Comparison of ENCODE assay signal across 8 mouse cellular contexts in the genomic region with DNA sequence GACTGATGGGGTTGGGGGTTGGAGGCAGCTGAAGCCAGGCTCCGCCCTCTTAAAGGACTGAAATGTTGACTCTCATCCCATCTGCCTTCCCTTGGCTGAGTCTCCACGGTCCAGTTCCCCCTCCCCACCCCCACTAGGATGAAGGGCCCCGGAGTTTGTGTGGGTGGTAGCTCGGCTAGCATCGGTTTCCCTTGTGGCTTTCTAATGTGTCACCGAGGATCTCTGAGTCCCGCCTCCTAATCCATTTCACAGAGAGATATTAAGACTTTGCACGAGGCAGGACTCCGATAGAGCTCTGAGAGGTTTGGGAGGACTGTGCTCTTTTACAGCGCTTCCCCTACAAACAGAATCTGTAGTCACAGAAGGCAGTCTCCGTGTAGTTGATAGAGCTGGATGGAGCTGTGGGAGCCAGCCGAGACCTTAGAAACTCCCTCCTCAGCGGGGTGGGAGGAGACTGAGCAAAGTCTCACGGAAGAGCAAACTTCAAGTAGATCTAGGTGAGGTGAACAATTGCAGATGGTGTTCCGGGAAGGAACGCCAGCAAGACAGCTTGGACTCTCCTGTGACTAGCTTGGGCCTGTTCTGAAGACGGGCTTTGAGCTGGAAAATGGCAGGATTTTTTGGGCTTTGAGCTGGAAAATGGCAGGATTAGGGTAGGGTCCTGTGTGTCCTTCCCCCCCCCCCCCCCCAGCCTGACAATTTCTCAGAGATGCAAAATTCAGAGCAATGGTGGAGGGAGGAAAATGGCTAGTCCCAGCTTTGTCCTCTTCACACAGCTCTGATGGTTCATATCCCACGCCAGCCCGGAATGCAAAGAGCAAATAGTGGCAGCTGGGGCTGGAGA. TPM values are rescaled to one million over a fixed set of nuclear protein-coding genes. Genes with fewer than 3 reads are reported as not detected.
DNase-seq lines count a peak whose midpoint lies in the region; ATAC-seq and TF ChIP-seq lines count a peak whose summit lies in the region.

A gene (minus strand): TSS at position 1 of the 844 bp plus-strand sequence.

- H3K4me2 ChIP-seq in forebrain, embryonic 12.5 days, result peak within 1 kb of the TSS; percentile 88

- no peaks in the 10 kb centered on the region for H3K36me3 ChIP-seq in forebrain, embryonic 12.5 days (replicated peaks)
- H3K36me3 ChIP-seq in small intestine, adult 2 months (ENCODE audit: control insufficient read depth, insufficient read depth, low read length), result no peaks in the 10 kb centered on the region

- ATAC-seq in cerebellum, adult (ENCODE audit: insufficient number of reproducible peaks, low FRiP score, low TSS enrichment), result no peak
- ATAC-seq in forebrain, embryonic 12.5 days (ENCODE audit: low FRiP score), result peak; percentile 72

- intact Hi-C loops in heart, postnatal 14 days (cut with DNase I), result no loop called here

- peaks cover 18% of the 10 kb centered on the region for H3K4me1 ChIP-seq in cerebellum, adult 2 months (ENCODE audit: control insufficient read depth, insufficient read depth, low read length)
- H3K4me1 ChIP-seq in forebrain, embryonic 12.5 days, result peaks cover 47% of the 10 kb centered on the region
- H3K4me1 ChIP-seq in small intestine, adult 2 months (ENCODE audit: control insufficient read depth, insufficient read depth, insufficient read length, low read length), result peaks cover 11% of the 10 kb centered on the region

- H3K27me3 ChIP-seq in cerebellum, adult 2 months (ENCODE audit: control insufficient read depth, insufficient read depth, low read length), result no peaks in the 10 kb centered on the region
- H3K27me3 ChIP-seq in forebrain, embryonic 12.5 days, result no peaks in the 10 kb centered on the region
- no peaks in the 10 kb centered on the region for H3K27me3 ChIP-seq in small intestine, adult 2 months (ENCODE audit: control insufficient read depth, insufficient read depth, low read length)

- TF ChIP-seq POLR2A in cerebellum, adult 2 months (IDR thresholded peaks at IDR 0.05; ENCODE audit: borderline replicate concordance, insufficient read depth, low read length), result no peak
- TF ChIP-seq POLR2A in small intestine, adult 2 months (IDR thresholded peaks at IDR 0.05; ENCODE audit: low read depth, low read length), result peak; percentile 81; the same call in 1 of the 2 replicates

- H3K9me3 ChIP-seq in forebrain, embryonic 12.5 days, result no peaks in the 10 kb centered on the region

- DNase-seq in cerebellum, adult 2 months, result peak in 1 of 2 experiments; percentile 44
- peak; percentile 59 for DNase-seq in R1 (ENCODE audit: low read depth, low spot score)
- DNase-seq in heart, postnatal 14 days, result peak in 1 of 2 experiments; percentile 38
- peak; percentile 76 to 85 for DNase-seq in kidney, postnatal 36 days
- DNase-seq in lung, postnatal 10 days, result peak; percentile 56

- peak within 1 kb of the TSS; percentile 94 for H3K9ac ChIP-seq in forebrain, embryonic 12.5 days

- WGBS in cerebellum, adult 2 months, result 17% methylated on average over 19 of the region's 19 CpGs
- 3% methylated on average over 19 of the region's 19 CpGs for WGBS in forebrain, embryonic 12.5 days
- WGBS in small intestine, adult 2 months, result 4% methylated on average over 19 of the region's 19 CpGs

- peak within 1 kb of the TSS; percentile 17 for H3K4me3 ChIP-seq in cerebellum, adult 2 months (replicated peaks; ENCODE audit: insufficient read depth, low read depth, low read length)
- H3K4me3 ChIP-seq in forebrain, embryonic 12.5 days (replicated peaks), result peak within 1 kb of the TSS; percentile 72
- peak within 1 kb of the TSS; percentile 17 for H3K4me3 ChIP-seq in small intestine, adult 2 months (ENCODE audit: low read depth, low read length)

- peak within 1 kb of the TSS; percentile 56; the same call in 1 of the 2 replicates for H3K27ac ChIP-seq in cerebellum, adult 2 months (ENCODE audit: insufficient read depth, low read length)
- peak within 1 kb of the TSS; percentile 99 for H3K27ac ChIP-seq in forebrain, embryonic 12.5 days
- peak within 1 kb of the TSS; percentile 57 for H3K27ac ChIP-seq in small intestine, adult 2 months (ENCODE audit: insufficient read depth, low read depth, low read length)

- no peak for TF ChIP-seq CTCF in cerebellum, adult 2 months (IDR thresholded peaks at IDR 0.05; ENCODE audit: borderline replicate concordance, insufficient read depth, low read depth, low read length)
- TF ChIP-seq CTCF in small intestine, adult 2 months (IDR thresholded peaks at IDR 0.05; ENCODE audit: extremely low read depth, insufficient read length, insufficient replicate concordance, low read depth, low read length), result no peak; the same call in 1 of the 2 replicates

RNA-seq across cellular contexts. Expression of the gene that starts here (rescaled TPM):
- 76.7 and 76.9 TPM in 2 replicates for polyA plus RNA-seq in cerebellum, adult 2 months (2012; rRNA removed)
- polyA plus RNA-seq in forebrain, embryonic 12.5 days (2016; fragmentation: Nextera tagmentation; extraction: Ambion mirVana), result 176 and 185 TPM in 2 replicates
- 10 to 100 TPM; 40.1 to 44.1 TPM for total RNA-seq in heart, postnatal 14 days (2021)
- 51.9 and 76.9 TPM in 2 replicates for polyA plus RNA-seq in small intestine, adult 2 months (2012; rRNA removed)

Comparison
In these comparisons a context has a peak if more than half of its experiments do, and no peak if none do; other contexts are left out.
1. H3K4me3 ChIP-seq: peak in every context shown above with its lines; median percentile 72 in forebrain, embryonic 12.5 days; 17 in cerebellum, adult 2 months; 17 in small intestine, adult 2 months.